Mouse (Mus musculus): ENCODE measurements at regions not wholly inside any gene's neighbourhood (a gene's known extent, or its start where the extent isn't known, plus 50 kb on each side); places are given as distances from the start of the nearest gene placed in this dataset.

GRCm38 (mm10) chr16:29844706-29845596 lies 219.2 kb upstream of the Hes1 start:
- no peak for TF ChIP-seq CTCF (IDR thresholded peaks at IDR 0.05; ENCODE audit: control insufficient read depth, insufficient read depth, low read length)
- TF ChIP-seq POLR2A (IDR thresholded peaks at IDR 0.05; ENCODE audit: borderline replicate concordance, control insufficient read depth, low read depth, low read length): no peak
